Mouse (Mus musculus) heart, adult 2 months (tissue): ENCODE measurements at regions not wholly inside any gene's neighbourhood (a gene's known extent, or its start where the extent isn't known, plus 50 kb on each side); places are given as distances from the start of the nearest gene placed in this dataset.

Experiments
- CTCF ChIP-seq: fragments of 200-600 bp; IDR thresholded peaks from 2 replicates; pipeline ENCODE4 v1.8.1; 2022; ENCODE audit warnings: antibody characterized with exemption, mild to moderate bottlenecking, moderate library complexity
- EP300 ChIP-seq: fragments of 200-500 bp; IDR thresholded peaks from 2 replicates; pipeline ENCODE4 v1.6.1; 2011; ENCODE audit warnings: low read depth, low read length, control low read depth; ENCODE audit not compliant: insufficient read depth
- POLR2A ChIP-seq: fragments of 200-500 bp; IDR thresholded peaks from 2 replicates; pipeline ENCODE4 v1.6.1; 2011; ENCODE audit warnings: mild to moderate bottlenecking, low read depth, low read length, control low read depth; ENCODE audit not compliant: insufficient read depth

DNA sequence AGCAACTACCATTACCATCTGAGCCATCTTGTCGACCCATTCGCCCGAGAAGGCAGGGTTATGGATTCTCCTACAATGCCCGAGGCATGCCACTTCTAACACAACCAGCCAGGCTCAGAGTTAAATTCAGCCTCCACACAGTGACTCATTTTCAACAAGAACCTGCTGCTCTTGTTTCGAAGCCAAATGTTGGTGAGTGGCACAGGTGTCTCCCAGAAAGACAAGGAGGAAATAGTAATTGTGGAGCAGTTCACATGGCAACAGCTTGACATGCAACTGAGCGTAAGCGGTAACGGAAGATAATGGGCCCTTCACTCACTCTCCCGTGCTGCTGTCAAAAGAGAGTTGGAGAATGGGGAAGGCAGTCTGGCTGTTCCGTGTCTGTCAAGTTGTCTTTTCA, 92.9 kb upstream of the Arl4c start:
- TF ChIP-seq CTCF (no peak), POLR2A (no peak), EP300 (no peak)
